Mouse (Mus musculus) forebrain, embryonic 12.5 days (tissue): ENCODE results near the gene Dync1i1. TPM values are rescaled to one million over a fixed set of nuclear protein-coding genes. Genes with fewer than 3 reads are reported as not detected.

Experiments
- ATAC-seq: fragments of 200-750 bp; cut with Nextera tagmentation; 2 replicates; pipeline ENCODE4 v1.8.0; 2017; ENCODE audit warnings: moderate TSS enrichment; ENCODE audit not compliant: low FRiP score
- H3K27ac ChIP-seq: fragments of 300-500 bp; sonication (generic); 2 replicates; pipeline ENCODE4 v1.5.1; 2016; ENCODE audit warnings: mild to moderate bottlenecking
- H3K27me3 ChIP-seq: fragments of 300-500 bp; sonication (generic); 2 replicates; pipeline ENCODE4 v1.6.1; 2016; ENCODE audit warnings: mild to moderate bottlenecking
- H3K36me3 ChIP-seq: fragments of 300-500 bp; sonication (generic); replicated peaks from 2 replicates; pipeline ENCODE4 v1.6.1; 2016; ENCODE audit warnings: mild to moderate bottlenecking
- H3K4me1 ChIP-seq: fragments of 300-500 bp; sonication (generic); 2 replicates; pipeline ENCODE4 v1.6.1; 2016
- H3K4me2 ChIP-seq: fragments of 300-500 bp; sonication (generic); 2 replicates; pipeline ENCODE4 v1.6.1; 2016; ENCODE audit warnings: mild to moderate bottlenecking, moderate library complexity
- H3K4me3 ChIP-seq: fragments of 300-500 bp; sonication (generic); replicated peaks from 2 replicates; pipeline ENCODE4 v1.5.1; 2016; ENCODE audit warnings: mild to moderate bottlenecking
- H3K9ac ChIP-seq: fragments of 300-500 bp; sonication (generic); 2 replicates; pipeline ENCODE4 v1.6.1; 2016; ENCODE audit warnings: mild to moderate bottlenecking
- H3K9me3 ChIP-seq: fragments of 300-500 bp; sonication (generic); 2 replicates; pipeline ENCODE4 v1.6.1; 2016
- WGBS: fragments of 180-500 bp; shearing (Covaris S2); methylation state at CpG from one replicate; pipeline ENCODE4 v1.1.7; 2016; 5-methylcytosine and 5-hydroxymethylcytosine counted together
- polyA plus RNA-seq: library from polyadenylated mRNA; unstranded; fragments of >200 nt; fragmentation: Nextera tagmentation; extraction: Ambion mirVana; gene quantifications from 2 replicates; pipeline ENCODE4 v1.2.1, GENCODE M21; 2016

Gene Dync1i1
- polyA plus RNA-seq, 1 experiment from 2014 or later, result 5.0 TPM

- WGBS, result 89% methylated on average over 14 of the region's 14 CpGs
- no peaks in the 10 kb centered on the region for H3K4me1 ChIP-seq
- no peak overlapping the region for H3K4me3 ChIP-seq
- ATAC-seq, result no peak
- no peak overlapping the region for H3K4me2 ChIP-seq
- no peak overlapping the region for H3K27ac ChIP-seq
- H3K27me3 ChIP-seq, result no peaks in the 10 kb centered on the region
- H3K9me3 ChIP-seq, result no peaks in the 10 kb centered on the region
- no peak overlapping the region for H3K9ac ChIP-seq
- no peaks in the 10 kb centered on the region for H3K36me3 ChIP-seq
Measured at GRCm38 (mm10) chr6:5783830-5784229, 58.4 kb downstream of the Dync1i1 start.

GRCm38 (mm10) chr6:5790607-5791006, 65.2 kb downstream of the Dync1i1 start:
- no peaks in the 10 kb centered on the region for H3K27me3 ChIP-seq
- WGBS, result 55% methylated on average over 7 of the region's 7 CpGs
- no peaks in the 10 kb centered on the region for H3K4me1 ChIP-seq
- H3K9me3 ChIP-seq, result no peaks in the 10 kb centered on the region
- no peak for ATAC-seq
- H3K27ac ChIP-seq, result no peak overlapping the region
- H3K36me3 ChIP-seq, result no peaks in the 10 kb centered on the region
- no peak overlapping the region for H3K4me2 ChIP-seq
- H3K4me3 ChIP-seq, result no peak overlapping the region
- H3K9ac ChIP-seq, result no peak overlapping the region

GRCm38 (mm10) chr6:5794106-5794753, 68.8 kb downstream of the Dync1i1 start:
- Histone ChIP-seq H3K4me1 (no peaks in the 10 kb centered on the region), H3K4me3 (no peak overlapping the region), H3K4me2 (no peak overlapping the region), H3K9me3 (no peaks in the 10 kb centered on the region), H3K9ac (no peak overlapping the region), H3K27me3 (no peaks in the 10 kb centered on the region), H3K36me3 (no peaks in the 10 kb centered on the region), H3K27ac (no peak overlapping the region)
- ATAC-seq, result no peak
- WGBS, result 77% methylated on average over 5 of the region's 5 CpGs

- 79% methylated on average over 2 of the region's 2 CpGs for WGBS
- Histone ChIP-seq H3K4me2 (no peak overlapping the region), H3K9me3 (no peaks in the 10 kb centered on the region), H3K4me1 (no peaks in the 10 kb centered on the region), H3K4me3 (no peak overlapping the region), H3K27me3 (no peaks in the 10 kb centered on the region), H3K9ac (no peak overlapping the region), H3K27ac (no peak overlapping the region), H3K36me3 (no peaks in the 10 kb centered on the region)
- ATAC-seq, result no peak
Measured at GRCm38 (mm10) chr6:5795314-5795713, 69.9 kb downstream of the Dync1i1 start.

GRCm38 (mm10) chr6:5802124-5802839, 76.8 kb downstream of the Dync1i1 start:
- no peaks in the 10 kb centered on the region for H3K36me3 ChIP-seq
- no peaks in the 10 kb centered on the region for H3K9me3 ChIP-seq
- WGBS, result 56% methylated on average over 6 of the region's 6 CpGs
- H3K27me3 ChIP-seq, result no peaks in the 10 kb centered on the region
- H3K4me2 ChIP-seq, result no peak overlapping the region
- peak; percentile 70 for ATAC-seq
- no peaks in the 10 kb centered on the region for H3K4me1 ChIP-seq
- H3K4me3 ChIP-seq, result no peak overlapping the region
- no peak overlapping the region for H3K27ac ChIP-seq
- no peak overlapping the region for H3K9ac ChIP-seq

- Histone ChIP-seq H3K4me3 (no peak overlapping the region), H3K36me3 (no peaks in the 10 kb centered on the region), H3K4me2 (no peak overlapping the region), H3K4me1 (no peaks in the 10 kb centered on the region), H3K27ac (no peak overlapping the region), H3K9me3 (no peaks in the 10 kb centered on the region), H3K9ac (no peak overlapping the region), H3K27me3 (no peaks in the 10 kb centered on the region)
- 69% methylated on average over 11 of the region's 11 CpGs for WGBS
- ATAC-seq, result no peak
Measured at GRCm38 (mm10) chr6:5802840-5803491, 77.5 kb downstream of the Dync1i1 start.

GRCm38 (mm10) chr6:5808008-5808421, 82.6 kb downstream of the Dync1i1 start:
- no peaks in the 10 kb centered on the region for H3K4me1 ChIP-seq
- no peak overlapping the region for H3K4me3 ChIP-seq
- H3K36me3 ChIP-seq, result no peaks in the 10 kb centered on the region
- 77% methylated on average over 3 of the region's 3 CpGs for WGBS
- H3K27ac ChIP-seq, result no peak overlapping the region
- no peak for ATAC-seq
- no peaks in the 10 kb centered on the region for H3K9me3 ChIP-seq
- no peak overlapping the region for H3K4me2 ChIP-seq
- H3K27me3 ChIP-seq, result no peaks in the 10 kb centered on the region
- H3K9ac ChIP-seq, result no peak overlapping the region

GRCm38 (mm10) chr6:5812076-5812475, 86.6 kb downstream of the Dync1i1 start:
- WGBS, result 53% methylated on average over 1 of the region's 1 CpGs

GRCm38 (mm10) chr6:5819674-5820073, 94.2 kb downstream of the Dync1i1 start:
- H3K4me2 ChIP-seq, result no peak overlapping the region
- no peaks in the 10 kb centered on the region for H3K36me3 ChIP-seq
- no peak for ATAC-seq
- H3K9me3 ChIP-seq, result no peaks in the 10 kb centered on the region
- WGBS, result 89% methylated on average over 3 of the region's 3 CpGs
- H3K4me1 ChIP-seq, result no peaks in the 10 kb centered on the region
- no peaks in the 10 kb centered on the region for H3K27me3 ChIP-seq
- no peak overlapping the region for H3K9ac ChIP-seq
- H3K27ac ChIP-seq, result no peak overlapping the region
- H3K4me3 ChIP-seq, result no peak overlapping the region

More at GRCm38 (mm10) chr6:5812076-5812475, 86.6 kb downstream of the Dync1i1 start:
- Histone ChIP-seq H3K4me1 (no peaks in the 10 kb centered on the region), H3K9ac (no peak overlapping the region), H3K27ac (no peak overlapping the region), H3K4me3 (no peak overlapping the region), H3K4me2 (no peak overlapping the region), H3K27me3 (no peaks in the 10 kb centered on the region), H3K9me3 (no peaks in the 10 kb centered on the region), H3K36me3 (no peaks in the 10 kb centered on the region)
- ATAC-seq, result no peak

- Histone ChIP-seq H3K27me3 (no peaks in the 10 kb centered on the region), H3K36me3 (no peaks in the 10 kb centered on the region), H3K9ac (no peak overlapping the region), H3K4me3 (no peak overlapping the region), H3K4me2 (no peak overlapping the region), H3K4me1 (no peaks in the 10 kb centered on the region), H3K9me3 (no peaks in the 10 kb centered on the region), H3K27ac (no peak overlapping the region)
- 95% methylated on average over 3 of the region's 3 CpGs for WGBS
- ATAC-seq, result no peak
Measured at GRCm38 (mm10) chr6:5825461-5825860, 100.0 kb downstream of the Dync1i1 start.

- no peak overlapping the region for H3K4me2 ChIP-seq
- H3K27me3 ChIP-seq, result no peaks in the 10 kb centered on the region
- WGBS, result 61% methylated on average over 4 of the region's 4 CpGs
- H3K9me3 ChIP-seq, result no peaks in the 10 kb centered on the region
- H3K4me1 ChIP-seq, result no peaks in the 10 kb centered on the region
- H3K36me3 ChIP-seq, result no peaks in the 10 kb centered on the region
- no peak overlapping the region for H3K4me3 ChIP-seq
- no peak for ATAC-seq
- H3K9ac ChIP-seq, result no peak overlapping the region
- H3K27ac ChIP-seq, result no peak overlapping the region
Measured at GRCm38 (mm10) chr6:5827064-5827463, 101.6 kb downstream of the Dync1i1 start.

GRCm38 (mm10) chr6:5828409-5828974, 103.1 kb downstream of the Dync1i1 start:
- no peak for ATAC-seq
- H3K4me3 ChIP-seq, result no peak overlapping the region
- no peaks in the 10 kb centered on the region for H3K27me3 ChIP-seq
- no peak overlapping the region for H3K27ac ChIP-seq
- no peaks in the 10 kb centered on the region for H3K9me3 ChIP-seq
- H3K36me3 ChIP-seq, result no peaks in the 10 kb centered on the region
- H3K4me2 ChIP-seq, result no peak overlapping the region
- 72% methylated on average over 14 of the region's 14 CpGs for WGBS
- no peak overlapping the region for H3K9ac ChIP-seq
- H3K4me1 ChIP-seq, result no peaks in the 10 kb centered on the region
